Mouse (Mus musculus): ENCODE measurements around the gene Maco1. TPM values are rescaled to one million over a fixed set of nuclear protein-coding genes. Genes with fewer than 3 reads are reported as not detected.
"Not testable (repeated sequence)": the region's sequence is repeated elsewhere in the genome, so short reads cannot be mapped to it uniquely, and the experiment has no call there.

The Maco1 gene
- total and polyA plus RNA-seq, 2 experiments, result 7.3 to 28.0 TPM

DNA sequence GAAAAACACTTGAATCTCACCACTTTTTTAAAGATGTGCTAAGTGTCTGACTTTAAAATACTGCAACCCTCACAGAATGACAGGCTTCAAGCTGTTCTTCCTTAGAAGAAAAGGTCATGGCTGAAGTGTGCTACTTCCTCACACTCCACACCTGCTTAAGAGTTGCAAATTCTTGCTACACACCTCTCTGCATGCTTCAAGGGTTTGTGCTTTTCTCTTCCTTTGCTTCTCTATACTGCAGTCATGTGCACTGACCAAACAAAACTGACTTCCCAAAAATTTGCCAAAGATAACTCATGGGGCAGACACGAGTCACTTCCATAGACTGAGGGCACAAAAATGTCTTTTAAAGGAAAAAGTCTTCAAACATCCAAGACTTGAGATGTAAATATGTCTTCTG, 14.9 kb downstream of the Maco1 start:
- H3K9ac ChIP-seq (ENCODE audit: low read depth, low read length), result no peak overlapping the region
- H3K36me3 ChIP-seq (ENCODE audit: control insufficient read depth, insufficient read depth, low read length), result peaks cover 10% of the 10 kb centered on the region
- H3K27me3 ChIP-seq (ENCODE audit: control insufficient read depth, insufficient read depth, low read length), result no peaks in the 10 kb centered on the region
- no peak overlapping the region for H3K27ac ChIP-seq (replicated peaks; ENCODE audit: insufficient read depth, low read depth, low read length)
- no peak for DNase-seq (ENCODE audit: extremely low read depth, low read depth, low spot score)
- WGBS, result 52% methylated on average over 1 of the region's 1 CpGs
- peaks cover 18% of the 10 kb centered on the region; the same call in 1 of the 2 replicates for H3K79me2 ChIP-seq (ENCODE audit: control insufficient read depth, insufficient read depth, low read length)
- no peak for TF ChIP-seq POLR2A (IDR thresholded peaks at IDR 0.05; ENCODE audit: extremely low read depth, insufficient read depth, low read length)
- TF ChIP-seq CTCF (IDR thresholded peaks at IDR 0.05; ENCODE audit: low read depth, low read length), result no peak
- H3K4me3 ChIP-seq (ENCODE audit: insufficient read depth, low read depth, low read length), result no peak overlapping the region
- peaks cover 7% of the 10 kb centered on the region for H3K4me1 ChIP-seq (ENCODE audit: control insufficient read depth, insufficient read depth, low read length)

DNA sequence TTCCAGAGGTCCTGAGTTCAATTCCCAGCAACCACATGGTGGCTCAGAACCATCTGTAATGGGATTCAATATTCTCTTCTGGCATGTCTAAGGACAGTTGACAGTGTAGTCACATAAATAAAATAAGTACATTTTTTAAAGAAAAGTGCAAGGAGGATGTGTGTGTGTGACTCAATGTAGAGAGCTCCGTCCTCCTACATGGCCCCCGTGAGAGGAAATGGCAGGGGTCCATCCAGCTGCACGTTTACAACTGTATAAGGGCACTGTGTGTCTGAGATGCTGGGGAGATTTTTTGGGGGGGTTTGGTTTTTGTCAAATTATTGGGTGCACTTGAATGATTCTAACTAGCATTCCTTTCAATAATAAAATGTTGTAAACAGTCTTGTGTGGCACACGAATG, 17.7 kb downstream of the Maco1 start:
- TF ChIP-seq POLR2A (IDR thresholded peaks at IDR 0.05; ENCODE audit: extremely low read depth, insufficient read depth, low read length) (no peak), CTCF (IDR thresholded peaks at IDR 0.05; ENCODE audit: low read depth, low read length) (no peak)
- Histone ChIP-seq H3K27ac (replicated peaks; ENCODE audit: insufficient read depth, low read depth, low read length) (no peak overlapping the region), H3K27me3 (ENCODE audit: control insufficient read depth, insufficient read depth, low read length) (no peaks in the 10 kb centered on the region), H3K79me2 (ENCODE audit: control insufficient read depth, insufficient read depth, low read length) (peaks cover 14% of the 10 kb centered on the region; the same call in 1 of the 2 replicates), H3K4me1 (ENCODE audit: control insufficient read depth, insufficient read depth, low read length) (peaks cover 3% of the 10 kb centered on the region; the same call in 1 of the 2 replicates), H3K9ac (ENCODE audit: low read depth, low read length) (no peak overlapping the region), H3K36me3 (ENCODE audit: control insufficient read depth, insufficient read depth, low read length) (peaks cover 19% of the 10 kb centered on the region), H3K4me3 (ENCODE audit: insufficient read depth, low read depth, low read length) (no peak overlapping the region)
- DNase-seq (ENCODE audit: extremely low read depth, low read depth, low spot score), result no peak
- 90% methylated on average over 4 of the region's 4 CpGs for WGBS

DNA sequence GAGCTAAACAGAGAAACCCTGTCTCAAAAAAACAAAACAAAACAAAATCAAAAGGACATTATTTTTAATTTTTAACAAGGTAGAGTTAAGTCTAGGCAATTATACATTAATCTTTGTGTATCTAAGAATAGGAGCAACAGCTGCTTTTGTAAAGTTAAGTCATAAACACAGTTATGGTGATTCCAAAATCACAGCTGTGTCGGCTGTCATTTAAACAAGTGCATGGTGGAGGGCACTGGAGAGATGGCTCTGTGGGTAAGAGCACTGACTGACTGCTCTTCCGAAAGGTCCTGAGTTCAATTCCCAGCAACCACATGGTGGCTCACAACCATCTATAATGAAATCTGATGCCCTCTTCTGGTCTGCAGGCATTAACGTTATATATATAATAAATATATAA, 21.2 kb downstream of the Maco1 start:
- no peak overlapping the region for H3K4me3 ChIP-seq (ENCODE audit: insufficient read depth, low read depth, low read length)
- H3K27ac ChIP-seq (replicated peaks; ENCODE audit: insufficient read depth, low read depth, low read length), result no peak overlapping the region
- H3K27me3 ChIP-seq (ENCODE audit: control insufficient read depth, insufficient read depth, low read length), result no peaks in the 10 kb centered on the region
- H3K9ac ChIP-seq (ENCODE audit: low read depth, low read length), result no peak overlapping the region
- TF ChIP-seq CTCF (IDR thresholded peaks at IDR 0.05; ENCODE audit: low read depth, low read length) (no peak), POLR2A (IDR thresholded peaks at IDR 0.05; ENCODE audit: extremely low read depth, insufficient read depth, low read length) (no peak)
- H3K4me1 ChIP-seq (ENCODE audit: control insufficient read depth, insufficient read depth, low read length), result peaks cover 1% of the 10 kb centered on the region; the same call in 1 of the 2 replicates
- peaks cover 35% of the 10 kb centered on the region for H3K36me3 ChIP-seq (ENCODE audit: control insufficient read depth, insufficient read depth, low read length)
- H3K79me2 ChIP-seq (ENCODE audit: control insufficient read depth, insufficient read depth, low read length), result peaks cover 7% of the 10 kb centered on the region; the same call in 1 of the 2 replicates
- no peak for DNase-seq (ENCODE audit: extremely low read depth, low read depth, low spot score)
- WGBS, result 96% methylated on average over 3 of the region's 3 CpGs

DNA sequence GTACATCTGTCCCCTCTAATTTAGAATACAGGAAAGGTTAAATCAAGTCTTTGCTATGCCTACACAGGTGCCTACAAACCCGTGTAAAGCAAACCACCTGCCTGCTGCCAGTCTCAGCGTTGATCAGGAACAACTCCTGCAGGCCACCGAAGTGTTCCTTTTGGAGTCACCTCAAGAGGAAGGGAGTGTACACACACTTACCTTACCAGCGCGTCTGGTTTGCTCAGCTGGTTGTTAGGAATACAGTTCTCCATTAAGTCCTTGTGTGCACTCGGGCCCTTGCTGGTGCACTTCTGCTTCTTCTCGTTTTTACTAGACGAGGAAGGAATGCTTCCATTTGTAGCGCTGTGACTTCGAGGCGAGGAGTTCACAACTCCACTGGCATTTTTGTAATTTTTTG, 25.3 kb downstream of the Maco1 start:
- Histone ChIP-seq H3K36me3 (ENCODE audit: control insufficient read depth, insufficient read depth, low read length) (peaks cover 24% of the 10 kb centered on the region), H3K27ac (replicated peaks; ENCODE audit: insufficient read depth, low read depth, low read length) (no peak overlapping the region), H3K9ac (ENCODE audit: low read depth, low read length) (no peak overlapping the region), H3K4me1 (ENCODE audit: control insufficient read depth, insufficient read depth, low read length) (peaks cover 13% of the 10 kb centered on the region), H3K79me2 (ENCODE audit: control insufficient read depth, insufficient read depth, low read length) (no peaks in the 10 kb centered on the region; the same call in 1 of the 2 replicates), H3K27me3 (ENCODE audit: control insufficient read depth, insufficient read depth, low read length) (no peaks in the 10 kb centered on the region), H3K4me3 (ENCODE audit: insufficient read depth, low read depth, low read length) (no peak overlapping the region)
- no peak for DNase-seq (ENCODE audit: extremely low read depth, low read depth, low spot score)
- TF ChIP-seq CTCF (IDR thresholded peaks at IDR 0.05; ENCODE audit: low read depth, low read length), result no peak
- no peak for TF ChIP-seq POLR2A (IDR thresholded peaks at IDR 0.05; ENCODE audit: extremely low read depth, insufficient read depth, low read length)
- 89% methylated on average over 11 of the region's 11 CpGs for WGBS

DNA sequence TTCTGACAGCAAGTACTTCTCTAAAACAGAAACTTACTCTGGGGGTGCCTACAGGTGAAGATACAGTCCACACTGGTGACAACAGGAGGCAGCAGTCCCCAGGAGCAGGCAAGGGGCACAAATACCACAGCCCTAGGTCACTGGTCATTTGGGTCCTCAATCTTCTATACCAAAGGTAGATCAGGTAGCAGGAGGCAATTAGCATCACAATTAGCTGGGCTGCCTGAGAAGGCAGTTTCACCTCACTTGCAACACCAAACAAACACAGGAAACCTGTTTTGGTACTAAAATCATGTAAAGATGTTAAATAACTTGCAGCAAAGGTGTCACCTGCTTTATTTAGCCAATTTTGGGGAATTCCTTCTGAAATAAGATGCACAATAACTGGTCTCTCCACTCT, 26.8 kb downstream of the Maco1 start:
- H3K27ac ChIP-seq (replicated peaks; ENCODE audit: insufficient read depth, low read depth, low read length), result no peak overlapping the region

DNA sequence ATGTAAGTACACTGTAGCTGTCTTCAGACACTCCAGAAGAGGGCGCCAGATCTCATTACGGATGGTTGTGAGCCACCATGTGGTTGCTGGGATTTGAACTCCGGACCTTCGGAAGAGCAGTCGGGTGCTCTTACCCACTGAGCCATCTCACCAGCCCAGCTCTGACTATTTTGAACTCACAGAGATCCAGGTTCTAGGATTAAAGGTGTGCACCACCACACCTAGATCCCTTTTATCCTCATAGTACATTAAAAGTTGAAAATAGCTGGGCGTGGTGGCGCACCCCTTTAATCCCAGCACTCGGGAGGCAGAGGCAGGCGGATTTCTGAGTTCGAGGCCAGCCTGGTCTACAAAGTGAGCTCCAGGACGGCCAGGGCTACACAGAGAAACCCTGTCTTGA, 27.3 kb downstream of the Maco1 start:
- peaks cover 13% of the 10 kb centered on the region for H3K4me1 ChIP-seq (ENCODE audit: control insufficient read depth, insufficient read depth, low read length)
- H3K27me3 ChIP-seq (ENCODE audit: control insufficient read depth, insufficient read depth, low read length); H3K9ac ChIP-seq (ENCODE audit: low read depth, low read length); DNase-seq (ENCODE audit: extremely low read depth, low read depth, low spot score); H3K4me3 ChIP-seq (ENCODE audit: insufficient read depth, low read depth, low read length); H3K27ac ChIP-seq (replicated peaks; ENCODE audit: insufficient read depth, low read depth, low read length); H3K79me2 ChIP-seq (ENCODE audit: control insufficient read depth, insufficient read depth, low read length): not testable (repeated sequence)
- WGBS, result 98% methylated on average over 11 of the region's 11 CpGs
- peaks cover 22% of the 10 kb centered on the region for H3K36me3 ChIP-seq (ENCODE audit: control insufficient read depth, insufficient read depth, low read length)

More for the DNA sequence above, 26.8 kb downstream of the Maco1 start:
- Histone ChIP-seq H3K79me2 (ENCODE audit: control insufficient read depth, insufficient read depth, low read length) (no peaks in the 10 kb centered on the region; the same call in 1 of the 2 replicates), H3K27me3 (ENCODE audit: control insufficient read depth, insufficient read depth, low read length) (no peaks in the 10 kb centered on the region), H3K9ac (ENCODE audit: low read depth, low read length) (no peak overlapping the region), H3K4me3 (ENCODE audit: insufficient read depth, low read depth, low read length) (no peak overlapping the region), H3K4me1 (ENCODE audit: control insufficient read depth, insufficient read depth, low read length) (peaks cover 13% of the 10 kb centered on the region), H3K36me3 (ENCODE audit: control insufficient read depth, insufficient read depth, low read length) (peaks cover 22% of the 10 kb centered on the region)
- TF ChIP-seq POLR2A (IDR thresholded peaks at IDR 0.05; ENCODE audit: extremely low read depth, insufficient read depth, low read length), result no peak
- TF ChIP-seq CTCF (IDR thresholded peaks at IDR 0.05; ENCODE audit: low read depth, low read length), result no peak
- DNase-seq (ENCODE audit: extremely low read depth, low read depth, low spot score), result no peak
